Mouse (Mus musculus) cerebellum, adult 8-10 months (tissue): ENCODE results near the gene Tmem141.

Experiments
- DNase-seq: peaks from one replicate; pipeline ENCODE4 v3.0.0; 2022

Gene Tmem141

GRCm38 (mm10) chr2:25621229-25622200 is at the start of gene Tmem141:
Gene Tmem141, minus strand, starts transcription at chr2:25622005.
- peak; percentile 89 for DNase-seq

GRCm38 (mm10) chr2:25666516-25666915 is 44.7 kb upstream of the Tmem141 start:
- DNase-seq = no peak

- no peak for DNase-seq
Measured at GRCm38 (mm10) chr2:25664125-25664524, 42.3 kb upstream of the Tmem141 start.

GRCm38 (mm10) chr2:25663511-25663910 is 41.7 kb upstream of the Tmem141 start:
- DNase-seq = peak; percentile 20

DNA sequence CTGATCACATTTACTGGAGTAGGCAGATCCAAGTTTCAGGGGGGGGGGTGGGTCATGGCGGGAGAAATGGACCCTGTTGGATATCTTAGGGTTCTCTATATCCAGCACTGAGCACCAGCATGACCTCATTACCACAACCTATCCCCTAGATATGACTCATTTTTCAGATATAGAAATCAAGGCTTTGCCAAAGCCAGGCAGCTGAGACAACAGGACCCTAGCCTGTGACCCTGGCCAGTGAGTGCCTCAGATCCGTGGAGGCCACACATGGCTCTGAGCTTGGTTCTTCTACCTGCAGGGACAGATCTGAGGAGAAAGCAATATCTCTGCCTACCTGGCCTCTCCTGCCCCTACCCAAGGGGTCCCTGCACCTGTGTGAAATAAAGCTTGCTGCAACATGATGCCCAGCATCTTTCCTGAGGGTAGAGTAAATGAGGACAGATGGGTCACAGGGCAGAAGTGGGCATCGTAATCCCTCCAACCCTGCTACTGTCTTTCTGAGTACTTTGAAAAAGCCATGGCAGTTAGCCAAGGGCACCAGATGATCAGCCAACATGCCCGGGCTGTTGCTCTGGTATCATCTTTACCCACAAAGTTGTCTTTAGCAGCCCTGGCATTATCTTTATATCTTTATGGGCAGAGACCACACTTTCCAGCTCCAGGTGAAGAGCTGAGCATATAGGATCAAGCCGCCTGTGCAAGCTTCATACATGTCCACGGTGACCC is 39.6 kb upstream of the Tmem141 start:
- no peak for DNase-seq

GRCm38 (mm10) chr2:25660279-25660678 is 38.5 kb upstream of the Tmem141 start:
- no peak for DNase-seq

- no peak for DNase-seq
Measured at GRCm38 (mm10) chr2:25657652-25658051, 35.8 kb upstream of the Tmem141 start, which contains the start of gene Lcn5. Gene Lcn5, plus strand, starts transcription at chr2:25657952.

DNA sequence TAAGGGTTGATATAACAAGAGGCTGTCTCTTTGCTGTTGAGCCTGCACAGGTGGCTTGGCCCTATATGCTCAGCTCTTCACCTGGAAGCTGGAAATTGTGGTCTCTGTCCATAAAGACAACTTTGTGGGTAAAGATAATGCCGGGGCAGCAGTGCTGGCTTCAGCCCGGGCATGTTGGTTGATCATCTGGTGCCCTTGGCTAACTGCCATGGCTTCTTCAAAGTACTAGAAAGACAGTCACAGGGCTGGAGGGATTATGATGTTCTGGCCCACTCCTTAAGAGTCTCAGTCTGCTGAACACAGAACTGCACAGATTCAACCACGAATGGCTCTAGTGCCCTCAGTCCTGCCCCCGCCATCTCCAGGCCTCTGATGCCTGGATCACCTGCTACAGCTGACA is 35.4 kb upstream of the Tmem141 start:
- DNase-seq = peak; percentile 31

- DNase-seq = no peak
Measured at GRCm38 (mm10) chr2:25656691-25657090, 34.9 kb upstream of the Tmem141 start.

DNA sequence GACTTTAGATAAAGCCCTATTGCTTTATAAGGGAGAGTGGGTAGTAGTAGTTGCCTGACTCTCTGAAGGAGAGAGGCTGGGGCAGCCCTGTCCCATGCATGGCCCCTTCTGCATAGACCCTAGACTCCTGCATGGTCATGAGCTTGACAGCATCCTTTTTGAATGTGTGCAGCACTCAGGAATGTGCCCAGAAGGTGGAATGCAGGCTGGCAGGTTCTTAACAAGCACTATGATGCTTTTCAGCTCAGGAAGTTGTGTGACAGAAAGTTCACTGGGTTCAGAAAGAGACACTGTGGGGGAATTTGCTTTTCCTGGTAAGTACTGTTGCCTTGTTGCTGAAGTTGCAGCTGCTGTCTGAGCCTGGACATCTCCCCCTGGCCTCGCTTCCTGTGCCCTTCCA is 32.7 kb upstream of the Tmem141 start:
- no peak for DNase-seq

DNA sequence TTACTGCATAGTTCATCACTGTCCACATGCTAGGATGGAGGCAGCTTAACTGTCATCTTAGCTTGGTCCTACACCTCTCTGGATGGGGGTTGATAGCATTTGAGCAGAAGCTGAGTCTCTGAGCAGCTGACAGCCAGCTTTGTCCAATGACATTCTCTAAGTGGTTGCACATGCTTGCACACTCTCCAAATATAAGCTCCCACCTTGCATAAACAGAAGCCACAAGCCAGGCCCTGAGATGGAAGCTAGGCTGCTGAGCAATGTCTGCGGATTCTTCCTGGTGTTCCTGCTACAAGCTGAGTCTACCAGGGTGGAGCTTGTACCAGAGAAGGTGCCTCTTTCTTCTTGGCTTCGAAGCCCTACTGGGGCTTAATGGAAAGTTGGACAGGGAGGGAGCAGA is 31.1 kb upstream of the Tmem141 start, which contains the start of gene Lcn8:
Gene Lcn8, plus strand, starts transcription at position 219 of the 400 bp plus-strand sequence.
- DNase-seq = no peak

- DNase-seq = no peak
Measured at GRCm38 (mm10) chr2:25639890-25640289, 18.1 kb upstream of the Tmem141 start.

DNA sequence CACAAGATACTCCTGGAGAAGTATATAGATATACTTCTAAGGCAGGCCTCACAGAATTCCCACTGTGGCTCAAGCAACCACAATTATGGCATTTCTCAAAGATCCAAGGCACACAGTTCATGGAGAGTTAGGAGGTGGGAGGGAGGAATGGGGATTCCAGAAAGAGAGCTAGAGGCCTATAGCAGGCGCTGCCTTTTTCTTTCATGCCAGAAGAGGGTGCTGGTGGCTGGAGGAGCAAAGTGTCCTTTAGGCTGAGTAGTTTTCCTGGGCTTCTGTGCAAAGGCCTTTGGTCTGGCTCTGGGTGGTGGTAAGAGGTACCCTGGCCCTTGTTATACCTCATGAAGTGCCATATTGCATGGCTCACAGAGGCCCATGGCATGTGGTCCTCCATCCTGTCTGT is 12.2 kb upstream of the Tmem141 start:
- DNase-seq = no peak

- DNase-seq = no peak
Measured at GRCm38 (mm10) chr2:25633616-25634015, 11.8 kb upstream of the Tmem141 start.

- DNase-seq = no peak
Measured at GRCm38 (mm10) chr2:25628738-25629137, 6.9 kb upstream of the Tmem141 start.

DNA sequence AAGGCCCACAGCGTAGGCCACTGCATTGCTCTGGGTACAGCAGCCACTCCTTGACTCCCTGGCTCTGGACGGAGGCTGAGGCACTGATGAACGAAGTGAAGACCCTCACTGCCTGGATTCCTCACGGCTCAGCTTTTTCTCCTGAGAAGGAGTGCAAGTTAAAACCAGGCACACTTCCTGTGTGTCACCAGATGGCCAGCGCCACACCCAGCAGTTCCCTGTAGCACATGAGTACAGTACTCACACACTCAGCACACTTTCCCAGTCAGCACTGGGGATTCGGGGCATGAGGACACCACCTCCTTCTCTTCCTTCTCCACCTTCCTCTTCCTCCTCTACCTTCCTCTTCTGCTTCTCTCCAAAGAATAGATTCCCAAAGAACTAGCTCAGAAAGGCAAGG is 6.0 kb upstream of the Tmem141 start, which contains the start of gene Fcna:
Gene Fcna, minus strand, starts transcription at position 220 of the 400 bp plus-strand sequence.
- DNase-seq = no peak

- no peak for DNase-seq
Measured at GRCm38 (mm10) chr2:25625986-25626385, 4.2 kb upstream of the Tmem141 start.

DNA sequence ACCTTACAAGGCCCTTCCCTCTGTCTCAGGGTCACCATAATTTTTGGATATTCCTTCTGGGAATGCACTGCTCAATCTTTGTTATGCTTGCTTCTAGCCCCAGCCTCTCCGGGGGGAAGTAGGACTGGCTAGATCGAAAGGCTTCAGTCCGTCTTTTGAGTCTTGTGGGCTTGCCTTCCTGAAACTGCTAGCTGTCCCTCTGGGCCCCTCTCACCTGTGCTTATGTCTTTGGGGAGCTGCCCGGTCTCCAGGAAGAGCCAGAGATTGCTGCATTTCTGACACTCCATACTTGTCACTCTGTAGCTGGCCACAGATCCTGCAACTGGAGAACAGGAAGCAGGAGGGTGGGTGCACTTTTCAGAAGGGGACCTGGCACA is 965 bp downstream of the Tmem141 start:
- DNase-seq = no peak

- peak; percentile 10 for DNase-seq
Measured at GRCm38 (mm10) chr2:25620386-25620785, 1.4 kb downstream of the Tmem141 start.

- no peak for DNase-seq
Measured at GRCm38 (mm10) chr2:25617578-25617977, 4.2 kb downstream of the Tmem141 start, which contains the start of gene Ccdc183. Gene Ccdc183, minus strand, starts transcription at chr2:25617678.

GRCm38 (mm10) chr2:25616398-25616797 is 5.4 kb downstream of the Tmem141 start:
- no peak for DNase-seq

DNA sequence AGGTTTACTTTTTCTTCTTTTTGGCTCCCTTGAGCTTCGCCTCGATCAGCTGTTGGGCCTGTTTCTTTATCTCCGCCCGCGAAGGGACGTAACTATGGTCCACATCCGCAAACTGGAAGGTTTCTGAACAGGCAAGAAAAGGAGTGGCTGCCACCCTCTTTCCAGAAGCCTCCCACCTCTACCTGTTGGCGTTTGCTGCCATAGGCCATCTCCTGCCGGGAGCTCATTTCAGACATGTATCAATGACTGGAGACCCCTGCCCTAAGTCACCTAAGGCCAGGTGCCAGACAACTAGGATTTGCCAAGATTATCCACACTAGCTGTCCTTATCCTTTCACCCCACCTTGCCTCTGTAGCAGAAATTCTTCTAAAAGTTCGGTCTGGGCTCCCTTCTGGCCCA is 13.1 kb downstream of the Tmem141 start:
- DNase-seq = no peak

- peak; percentile 90 for DNase-seq
Measured at GRCm38 (mm10) chr2:25607761-25608622, 13.8 kb downstream of the Tmem141 start, which contains the start of gene Rabl6. Gene Rabl6, minus strand, starts transcription at chr2:25608521.
